Mouse (Mus musculus) heart, postnatal 14 days (tissue): Measurements from ENCODE around the gene Reg3b. TPM values are rescaled to one million over a fixed set of nuclear protein-coding genes. Genes with fewer than 3 reads are reported as not detected.
"Not testable (repeated sequence)": the region's sequence is repeated elsewhere in the genome, so short reads cannot be mapped to it uniquely, and the experiment has no call there.

Source experiments
- DNase-seq, 2 experiments: peaks; one replicate each; pipeline ENCODE4 v3.0.0; 2021 to 2022
- intact Hi-C: fragments of 180-260 bp; cut with DNase I; formaldehyde crosslinking; loops from one replicate; pipeline ENCODE4 v1.15.1; 2025
- long read RNA-seq, 2 experiments: library from polyadenylated mRNA; stranded (forward); transcript quantifications; one replicate each; pipeline ENCODE4 v2.0.0; 2021
- total RNA-seq, 2 experiments: library from RNA; stranded (reverse); gene quantifications; 2 replicates each; pipeline ENCODE4 v1.2.3; 2021

The Reg3b gene
- total RNA-seq, result under 1 TPM in 1 of 2 experiments, not detected in 1; 0.29 TPM
- long read RNA-seq, experiment 1, result 0 reads
- long read RNA-seq, experiment 2, result 0 reads

- intact Hi-C loops, result no loop called here
- no peak for DNase-seq
These were observed at the start of gene Reg3b for GRCm38 (mm10) chr6:78370357-78370756. Gene Reg3b (plus strand): TSS chr6:78370657.

DNA sequence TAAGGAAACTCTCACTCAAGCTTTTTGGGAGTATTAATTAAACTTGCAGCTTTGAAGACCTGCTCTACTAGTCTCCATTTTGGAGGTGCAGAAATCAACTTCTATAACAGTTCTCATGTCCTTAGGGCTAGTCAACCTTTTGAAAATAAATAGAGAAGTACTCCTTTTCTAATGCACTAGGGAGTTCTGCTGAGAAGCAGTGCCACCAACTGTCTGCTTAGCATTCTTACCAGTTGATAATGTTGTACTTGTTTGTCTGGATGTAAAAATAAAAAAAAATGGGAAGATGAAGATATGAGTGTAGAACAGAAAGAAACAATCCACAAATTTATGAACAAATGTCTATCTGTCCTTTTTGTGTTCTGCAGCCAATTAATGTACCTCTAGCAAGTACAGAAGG is 42.7 kb upstream of the Reg3b start:
- intact Hi-C loops, result no loop called here
- DNase-seq, result no peak

DNA sequence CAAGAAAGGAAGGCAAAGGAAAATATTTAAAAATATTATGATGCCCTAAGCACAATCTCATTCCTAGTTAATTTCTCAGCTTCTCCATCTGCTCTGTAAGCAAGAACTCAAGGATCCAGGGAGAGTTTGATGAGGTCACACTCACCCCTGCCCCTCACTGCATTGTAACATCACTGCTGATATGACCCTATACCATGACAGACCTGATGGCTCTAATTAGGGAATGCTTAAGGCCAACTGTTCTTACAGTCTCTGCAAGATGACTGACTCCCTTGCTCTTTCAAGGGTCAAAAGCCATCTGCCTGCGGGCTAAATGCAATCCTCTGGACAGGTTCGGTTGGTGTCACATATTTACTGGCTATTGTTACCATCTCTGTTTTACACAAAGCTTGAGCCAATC is 41.3 kb upstream of the Reg3b start:
- no peak for DNase-seq
- intact Hi-C loops, result no loop called here

GRCm38 (mm10) chr6:78331919-78332569 is 38.4 kb upstream of the Reg3b start:
- intact Hi-C loops, result loop anchor here (1.0 kb wide), 1 partner anchor 181 kb away; no protein-coding TSS in a partner anchor
- peak in 1 of 2 experiments; percentile 1 for DNase-seq

- intact Hi-C loops, result no loop called here
These were observed 30.2 kb upstream of the Reg3b start for GRCm38 (mm10) chr6:78340296-78340695.

GRCm38 (mm10) chr6:78341689-78342088 is 28.8 kb upstream of the Reg3b start:
- intact Hi-C loops, result no loop called here

More at GRCm38 (mm10) chr6:78340296-78340695, 30.2 kb upstream of the Reg3b start:
- DNase-seq, result no peak

DNA sequence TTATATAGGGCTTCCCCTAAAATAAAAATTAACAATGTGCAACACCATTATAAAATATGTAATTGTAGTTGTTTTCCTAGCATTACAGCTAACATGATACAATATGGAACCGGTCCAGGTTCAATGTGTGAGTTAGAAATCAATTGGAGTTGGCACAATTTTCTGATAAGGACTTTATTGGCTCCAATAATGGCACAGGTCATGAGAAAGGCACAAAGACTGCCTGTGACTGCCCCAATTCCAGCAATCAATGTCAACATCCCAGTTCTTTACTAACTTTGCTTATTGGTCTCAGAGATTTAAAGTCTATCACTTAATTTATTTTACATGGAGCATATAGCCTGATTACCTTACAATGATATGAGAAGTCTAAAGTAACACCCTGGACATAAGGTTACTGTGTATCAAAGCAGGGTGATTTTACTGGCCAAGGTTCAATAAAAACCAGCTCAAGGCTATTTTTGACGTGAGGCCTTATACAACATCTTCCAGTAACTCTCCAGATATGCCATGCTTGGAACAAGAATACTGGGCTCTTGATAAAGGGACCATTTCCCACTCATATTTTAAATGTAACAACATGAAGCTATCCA is 8.4 kb upstream of the Reg3b start:
- intact Hi-C loops, result no loop called here
- DNase-seq, result no peak

More at GRCm38 (mm10) chr6:78341689-78342088, 28.8 kb upstream of the Reg3b start:
- DNase-seq, result no peak

- no peak for DNase-seq
- intact Hi-C loops, result no loop called here
These were observed 8.3 kb downstream of the Reg3b start, which contains the start of gene Reg3d for GRCm38 (mm10) chr6:78378765-78379164. Gene Reg3d (minus strand): TSS chr6:78378865.

- no peak for DNase-seq
- intact Hi-C loops, result no loop called here
These were observed 10.0 kb downstream of the Reg3b start, which contains the start of gene Reg3a for GRCm38 (mm10) chr6:78380409-78380808. Gene Reg3a (plus strand): TSS chr6:78380709.

DNA sequence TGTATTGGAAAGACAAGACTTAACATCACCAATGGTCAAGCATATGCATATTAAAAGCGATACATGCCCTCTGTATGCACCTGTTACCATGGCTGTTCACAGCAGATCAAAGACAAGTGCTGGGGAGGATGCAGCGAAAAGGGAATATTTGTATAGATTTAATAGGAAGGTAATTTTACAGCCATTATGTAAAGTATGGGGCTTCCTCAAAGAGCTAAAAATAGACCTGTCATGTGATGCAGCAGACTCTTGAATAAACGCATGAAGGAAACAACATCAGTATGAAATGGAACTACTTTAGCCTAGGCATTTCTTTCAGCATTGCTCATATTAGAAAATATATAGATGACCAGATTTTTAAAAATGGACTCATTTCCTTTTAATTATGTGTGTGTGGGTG is 15.2 kb downstream of the Reg3b start:
- intact Hi-C loops, result no loop called here
- DNase-seq, result no peak

DNA sequence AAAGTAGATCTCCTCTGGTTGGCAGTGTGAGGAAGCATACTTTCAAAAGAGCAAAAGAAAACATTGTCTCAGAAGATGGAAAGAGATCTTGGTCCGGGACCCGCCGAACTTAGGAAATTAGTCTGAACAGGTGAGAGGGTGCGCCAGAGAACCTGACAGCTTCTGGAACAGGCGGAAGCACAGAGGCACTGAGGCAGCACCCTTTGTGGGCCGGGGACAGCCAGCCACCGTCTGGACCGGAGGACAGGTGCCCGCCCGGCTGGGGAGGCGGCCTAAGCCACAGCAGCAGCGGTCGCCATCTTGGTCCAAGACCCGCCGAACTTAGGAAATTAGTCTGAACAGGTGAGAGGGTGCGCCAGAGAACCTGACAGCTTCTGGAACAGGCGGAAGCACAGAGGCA is 24.9 kb downstream of the Reg3b start, which contains the start of gene Reg2:
Gene Reg2, plus strand, starts transcription at position 301 of the 400 bp plus-strand sequence.
- intact Hi-C loops, result not testable (repeated sequence)

GRCm38 (mm10) chr6:78422411-78422810 is 52.0 kb downstream of the Reg3b start, which contains the start of gene Reg1:
Gene Reg1 (plus strand): TSS chr6:78422711.
- DNase-seq, intact Hi-C loops: not testable (repeated sequence)

More for the DNA sequence above, 24.9 kb downstream of the Reg3b start, which contains the start of gene Reg2:
- not testable (repeated sequence) for DNase-seq

Other genes starting within 250 kb of the Reg3b start
- not detected for gene Reg3d, start 8.2 kb downstream of the Reg3b start, total RNA-seq
- not detected for gene Reg3a, start 10.1 kb downstream of the Reg3b start, total RNA-seq
- not detected for gene Reg2, start 25.0 kb downstream of the Reg3b start, total RNA-seq
- gene Reg1, start 52.1 kb downstream of the Reg3b start, total RNA-seq, result not detected
- 1 to 10 TPM in 1 of 2 experiments, not detected in 1; 5.5 TPM for gene Reg3g, start 98.2 kb downstream of the Reg3b start, total RNA-seq